Mouse (Mus musculus) thymus, postnatal 0 days (tissue): ENCODE measurements at regions not wholly inside any gene's neighbourhood (a gene's known extent, or its start where the extent isn't known, plus 50 kb on each side); places are given as distances from the start of the nearest gene placed in this dataset.
"Not testable (repeated sequence)": the region's sequence is repeated elsewhere in the genome, so short reads cannot be mapped to it uniquely, and the experiment has no call there.

Source experiments
- DNase-seq: peaks from one replicate; pipeline ENCODE4 v3.0.0-alpha.2; 2015; ENCODE audit warnings: low spot score

DNA sequence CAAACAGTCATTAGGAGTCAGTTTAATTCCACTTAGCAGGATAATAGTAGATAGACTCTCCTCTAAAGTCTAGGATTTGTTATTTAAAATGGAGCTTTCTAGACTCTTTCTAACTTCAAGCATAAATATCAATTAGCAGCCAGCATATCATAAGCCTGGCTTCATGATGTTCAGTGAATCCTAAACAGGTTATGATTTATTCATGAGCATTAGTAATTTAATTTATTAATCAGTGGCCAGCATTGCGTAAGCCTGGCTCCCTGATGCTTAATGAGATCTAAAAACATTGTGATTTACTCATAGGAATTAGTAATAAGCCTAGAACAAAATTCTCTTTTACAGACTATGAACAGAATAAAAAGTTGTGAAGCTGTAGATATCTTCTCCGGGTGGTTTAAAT, 64.6 kb upstream of the Rmdn2 start:
- DNase-seq: no peak

DNA sequence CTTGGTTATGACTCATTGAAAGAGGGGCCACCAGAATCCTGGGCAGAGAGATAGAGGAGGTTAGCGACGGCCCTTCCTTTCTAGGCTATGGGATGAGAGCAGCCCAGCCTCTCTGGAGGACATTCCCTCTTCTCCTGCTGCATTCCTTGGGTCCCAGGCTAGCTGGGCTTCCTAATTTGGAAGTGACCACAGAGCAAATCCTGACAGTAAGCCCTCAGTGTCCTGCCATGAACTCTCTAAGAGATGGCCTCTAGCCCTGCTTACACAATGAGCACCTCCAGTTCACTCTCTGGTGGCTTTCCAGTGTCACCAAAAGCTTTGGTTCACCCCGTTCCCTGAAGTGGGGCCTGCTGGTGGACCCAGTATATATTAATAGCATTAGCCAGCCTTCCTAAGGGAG, 64.1 kb upstream of the Rmdn2 start:
- DNase-seq: no peak

DNA sequence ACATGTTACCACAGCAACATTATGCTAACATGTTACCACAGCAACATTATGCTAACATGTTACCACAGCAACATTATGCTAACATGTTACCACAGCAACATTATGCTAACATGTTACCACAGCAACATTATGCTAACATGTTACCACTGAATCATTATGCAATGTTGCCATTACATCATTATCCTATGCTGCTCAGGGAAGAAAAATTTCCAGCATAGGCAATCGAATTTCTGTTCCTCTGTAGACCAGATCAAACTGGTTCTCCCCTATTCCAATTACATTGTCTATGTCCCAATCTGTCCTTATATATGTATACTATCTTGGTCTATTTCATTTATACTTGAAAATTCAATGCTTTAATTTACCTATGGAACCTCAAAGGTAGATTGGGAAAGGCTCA, 61.3 kb upstream of the Rmdn2 start:
- not testable (repeated sequence) for DNase-seq

DNA sequence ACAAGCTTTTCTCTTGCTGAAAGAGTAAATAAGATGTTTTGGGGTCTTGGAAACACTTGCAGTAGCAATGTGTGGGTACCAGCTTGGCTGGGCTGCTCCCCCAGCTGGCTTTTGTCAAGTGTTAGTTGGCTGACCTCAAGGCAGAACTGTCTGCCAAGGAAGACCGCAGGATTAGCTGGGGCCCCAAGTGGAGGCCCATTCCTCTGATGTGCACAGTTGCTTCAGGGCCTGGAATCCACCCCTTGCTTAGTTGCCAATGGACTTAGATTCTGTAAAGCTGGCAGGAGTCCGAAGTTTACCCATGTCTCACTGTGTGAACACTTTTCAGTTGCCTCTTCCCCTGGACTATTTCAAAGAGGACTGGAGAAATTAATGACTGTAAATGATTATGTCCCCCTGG, 57.8 kb upstream of the Rmdn2 start:
- no peak for DNase-seq

DNA sequence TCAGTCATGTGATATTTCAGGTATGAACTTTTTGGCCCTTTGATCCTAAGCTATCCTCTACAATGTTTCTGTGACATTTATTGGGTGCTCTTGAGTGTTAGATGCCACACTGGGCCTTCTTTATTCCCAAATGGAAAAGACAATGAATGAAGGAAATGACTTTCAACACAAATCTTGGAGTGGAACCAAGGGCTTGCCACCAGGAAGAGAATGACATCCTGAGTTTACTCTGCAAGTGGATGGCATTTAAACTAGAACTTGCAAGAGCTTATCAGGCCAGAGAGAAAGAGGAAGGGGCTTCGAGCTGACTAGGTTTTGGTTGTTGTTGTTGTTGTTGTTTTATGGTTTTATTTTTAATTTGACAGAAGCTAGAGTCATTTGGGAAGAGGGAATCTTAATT, 56.1 kb upstream of the Rmdn2 start:
- DNase-seq: no peak
